Mouse (Mus musculus): ENCODE results near the gene Tnfaip2.

The Tnfaip2 gene

DNA sequence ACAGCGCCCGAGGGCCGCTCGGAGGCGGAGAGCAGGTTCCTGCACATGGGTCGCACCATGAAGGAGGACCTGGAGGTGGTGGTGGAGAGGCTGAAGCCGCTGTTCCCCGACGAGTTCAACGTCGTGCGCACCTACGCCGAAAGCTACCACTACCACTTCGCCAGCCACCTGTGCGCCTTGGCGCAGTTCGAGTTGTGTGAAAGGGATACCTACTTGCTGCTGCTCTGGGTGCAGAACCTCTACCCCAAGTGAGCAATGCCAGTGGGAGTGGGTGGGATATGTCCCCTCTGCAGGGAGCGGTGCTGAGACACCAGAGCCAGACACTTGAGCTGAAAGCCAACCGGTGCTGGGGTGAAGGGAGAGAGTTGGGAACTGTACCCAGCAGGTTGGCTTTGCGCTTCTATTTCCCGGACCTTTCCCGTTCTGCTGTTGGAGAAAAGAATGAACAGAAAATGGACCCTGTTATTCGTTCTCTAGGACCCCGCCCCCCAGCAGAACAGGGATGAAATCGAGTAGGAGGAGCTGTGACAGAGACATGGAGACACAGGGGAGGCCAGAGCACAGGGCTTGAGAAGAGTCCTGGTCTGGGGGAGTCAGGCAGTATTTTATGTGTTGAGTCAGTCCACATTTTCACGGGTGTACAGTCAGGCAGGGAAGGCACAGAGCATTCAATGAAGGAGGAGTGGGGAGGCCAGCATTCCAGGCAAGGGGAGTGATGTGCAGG is 3.8 kb downstream of the Tnfaip2 start:
- no peak for DNase-seq (ENCODE audit: low read depth, low spot score)

GRCm38 (mm10) chr12:111446745-111447144 is 4.5 kb downstream of the Tnfaip2 start:
- no peak for DNase-seq (ENCODE audit: low read depth, low spot score)

GRCm38 (mm10) chr12:111447350-111447749 is 5.1 kb downstream of the Tnfaip2 start:
- DNase-seq (ENCODE audit: low read depth, low spot score): no peak

- DNase-seq (ENCODE audit: low read depth, low spot score): no peak
These were observed 5.9 kb downstream of the Tnfaip2 start for GRCm38 (mm10) chr12:111447898-111448760.

- DNase-seq (ENCODE audit: low read depth, low spot score): no peak
These were observed 6.8 kb downstream of the Tnfaip2 start for GRCm38 (mm10) chr12:111448931-111449705.

DNA sequence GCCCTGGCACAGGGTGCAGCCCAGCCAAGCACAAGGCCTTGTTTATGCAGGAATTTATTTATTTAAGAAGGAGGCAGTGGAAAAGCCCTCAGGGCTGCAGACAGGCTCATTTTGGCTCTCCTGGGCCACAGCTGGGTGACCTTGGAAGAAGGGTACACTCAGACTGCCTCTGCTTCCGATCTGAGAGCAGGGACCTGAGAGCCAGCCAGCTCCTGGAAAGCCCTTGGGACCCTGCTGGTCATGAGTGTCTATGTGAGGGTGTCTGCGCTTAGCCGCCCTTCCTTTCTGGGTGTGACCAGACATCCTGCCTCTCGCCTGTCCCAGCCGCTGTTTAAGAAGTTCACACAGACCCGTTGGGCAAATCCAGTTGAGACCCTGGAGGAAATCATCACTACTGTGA is 8.1 kb downstream of the Tnfaip2 start:
- DNase-seq (ENCODE audit: low read depth, low spot score): no peak

DNA sequence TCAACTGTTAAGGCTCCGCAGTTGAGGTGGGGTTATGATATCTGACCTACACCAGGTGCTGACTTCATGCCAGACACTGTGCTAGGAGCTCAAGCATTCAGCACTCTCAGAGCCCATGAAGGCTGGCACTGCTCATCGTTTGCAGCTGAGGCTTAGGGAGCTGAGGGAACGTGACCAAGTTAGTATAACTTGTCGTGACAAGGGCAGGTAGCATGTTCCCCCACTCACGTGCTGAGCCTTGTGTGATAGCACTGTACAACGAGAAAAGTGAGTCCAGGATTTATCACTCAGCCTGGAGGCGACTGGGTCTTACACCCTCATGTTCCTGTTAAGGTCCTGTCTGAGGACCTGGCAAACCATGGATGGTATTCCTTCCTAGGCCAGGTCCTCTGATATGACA is 9.3 kb downstream of the Tnfaip2 start:
- DNase-seq (ENCODE audit: low read depth, low spot score): no peak

DNA sequence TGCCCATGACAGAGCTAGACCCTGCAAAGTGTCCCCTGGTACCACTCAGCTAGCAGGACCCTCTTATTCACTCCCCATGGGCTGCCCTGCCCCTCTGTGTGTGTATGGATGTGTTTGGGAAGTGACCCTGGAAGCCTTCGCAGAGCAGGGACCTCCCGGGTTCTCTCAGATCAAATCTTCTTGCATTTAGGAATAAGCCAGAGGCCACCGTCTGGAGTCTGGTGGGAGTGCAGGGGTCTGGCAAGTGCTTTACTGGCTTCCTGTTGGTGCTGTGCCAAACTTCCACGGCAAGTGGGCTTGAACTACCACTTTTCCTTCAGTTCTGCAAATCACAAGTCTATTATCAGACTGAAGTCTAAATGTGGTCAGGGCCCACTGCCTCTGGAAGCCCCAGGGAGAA is 11.8 kb downstream of the Tnfaip2 start:
- DNase-seq (ENCODE audit: low read depth, low spot score): no peak

DNA sequence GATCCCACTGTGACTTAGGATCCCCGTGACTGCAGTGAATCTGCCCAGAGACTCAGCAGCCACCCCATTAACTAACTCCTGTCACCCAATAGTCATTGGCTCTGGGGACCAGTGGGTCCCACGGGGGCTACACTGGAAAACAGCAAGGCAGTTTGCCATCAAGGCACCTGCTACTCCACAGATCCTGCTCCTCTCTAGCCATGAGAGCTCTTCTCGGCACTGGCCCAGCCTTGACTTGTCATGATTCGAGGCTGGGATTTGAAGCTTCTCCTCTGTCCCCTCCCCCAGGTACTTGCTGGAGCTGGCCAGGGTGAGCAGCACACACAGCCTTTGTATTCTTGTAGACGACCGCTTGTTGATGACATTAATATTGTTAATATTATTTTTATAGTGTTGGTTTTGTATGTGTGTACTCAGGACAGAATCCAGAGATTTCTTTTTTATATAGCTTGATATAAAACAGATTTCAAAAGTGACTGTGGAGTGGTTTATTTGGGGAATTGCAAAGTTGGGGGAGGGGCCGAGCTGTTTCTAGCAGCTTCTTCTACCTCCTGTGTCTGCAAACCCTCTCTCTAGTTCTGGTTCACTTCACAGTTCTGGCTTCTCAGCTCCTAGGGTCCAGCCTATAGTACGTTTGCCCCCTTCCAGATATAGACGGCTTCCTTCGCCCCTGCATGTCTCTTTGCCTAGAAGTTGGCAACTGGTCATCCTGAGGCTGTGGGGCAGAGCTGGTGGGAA is 12.4 kb downstream of the Tnfaip2 start:
- no peak for DNase-seq (ENCODE audit: low read depth, low spot score)

GRCm38 (mm10) chr12:111455311-111455846 is 13.1 kb downstream of the Tnfaip2 start:
- no peak for DNase-seq (ENCODE audit: low read depth, low spot score)

DNA sequence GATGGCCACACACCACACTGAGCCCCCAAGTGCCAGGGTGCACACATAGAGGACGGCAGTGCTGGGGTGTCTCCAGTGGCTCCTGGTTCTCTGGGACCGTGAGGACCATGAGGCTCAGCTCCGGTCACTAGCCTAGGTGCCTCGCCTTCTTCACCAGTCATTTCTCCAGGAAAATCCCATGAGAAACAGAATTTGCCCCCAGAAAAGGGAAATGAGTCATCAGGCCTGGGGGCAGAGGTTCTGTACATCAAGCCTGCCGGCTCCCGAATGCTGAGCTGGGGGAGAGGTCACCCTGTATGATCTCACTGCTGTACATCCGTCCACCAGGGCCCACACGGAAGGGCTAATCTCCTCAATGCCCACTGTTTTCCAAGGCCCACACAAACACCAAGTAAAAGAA is 13.6 kb downstream of the Tnfaip2 start:
- DNase-seq (ENCODE audit: low read depth, low spot score): no peak

- DNase-seq (ENCODE audit: low read depth, low spot score): no peak
These were observed 15.5 kb downstream of the Tnfaip2 start for GRCm38 (mm10) chr12:111457742-111458141.

- no peak for DNase-seq (ENCODE audit: low read depth, low spot score)
These were observed 21.3 kb downstream of the Tnfaip2 start for GRCm38 (mm10) chr12:111463570-111463969.

DNA sequence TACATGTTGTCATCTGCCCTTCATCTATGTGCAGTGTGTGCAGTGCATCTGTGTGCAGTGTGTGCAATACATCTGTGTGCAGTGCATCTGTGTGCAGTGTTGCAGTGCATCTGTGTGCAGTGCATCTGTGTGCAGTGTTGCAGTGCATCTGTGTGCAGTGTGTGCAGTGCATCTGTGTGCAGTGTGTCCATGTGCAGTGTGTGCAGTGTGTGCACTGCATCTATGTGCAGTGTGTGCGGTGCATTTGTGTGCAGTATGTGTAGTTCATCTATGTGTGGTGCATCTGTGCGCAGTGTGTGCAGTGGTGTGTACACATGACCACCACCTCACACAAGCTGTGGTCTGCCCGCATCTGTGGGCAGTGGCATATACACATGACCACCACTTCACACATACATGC is 24.1 kb downstream of the Tnfaip2 start:
- DNase-seq (ENCODE audit: low read depth, low spot score): no peak

- DNase-seq (ENCODE audit: low read depth, low spot score): no peak
These were observed 25.9 kb downstream of the Tnfaip2 start for GRCm38 (mm10) chr12:111468206-111468605.

GRCm38 (mm10) chr12:111469507-111469906 is 27.2 kb downstream of the Tnfaip2 start:
- peak; percentile 68 for DNase-seq (ENCODE audit: low read depth, low spot score)

DNA sequence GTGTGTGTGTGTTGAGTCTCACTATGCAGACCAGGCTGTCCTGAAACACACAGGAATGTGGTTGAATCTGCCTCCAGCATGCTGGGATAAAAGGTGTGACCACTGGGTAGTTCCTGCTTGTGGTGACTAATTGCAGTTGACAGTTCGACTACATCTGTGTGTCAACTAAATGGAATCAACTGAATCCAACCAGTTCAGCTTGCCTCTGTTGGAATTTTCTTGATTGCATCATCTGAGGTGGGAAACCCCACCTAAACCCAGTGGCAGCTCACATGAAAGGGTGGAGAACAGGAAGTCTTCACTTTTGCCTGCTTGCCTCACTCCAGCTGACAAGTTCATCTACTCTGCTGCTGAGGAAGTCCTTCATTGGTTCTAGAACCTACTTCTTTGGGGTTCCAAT is 28.9 kb downstream of the Tnfaip2 start:
- no peak for DNase-seq (ENCODE audit: low read depth, low spot score)

- DNase-seq (ENCODE audit: low read depth, low spot score): no peak
These were observed 29.5 kb downstream of the Tnfaip2 start for GRCm38 (mm10) chr12:111471721-111472120.

DNA sequence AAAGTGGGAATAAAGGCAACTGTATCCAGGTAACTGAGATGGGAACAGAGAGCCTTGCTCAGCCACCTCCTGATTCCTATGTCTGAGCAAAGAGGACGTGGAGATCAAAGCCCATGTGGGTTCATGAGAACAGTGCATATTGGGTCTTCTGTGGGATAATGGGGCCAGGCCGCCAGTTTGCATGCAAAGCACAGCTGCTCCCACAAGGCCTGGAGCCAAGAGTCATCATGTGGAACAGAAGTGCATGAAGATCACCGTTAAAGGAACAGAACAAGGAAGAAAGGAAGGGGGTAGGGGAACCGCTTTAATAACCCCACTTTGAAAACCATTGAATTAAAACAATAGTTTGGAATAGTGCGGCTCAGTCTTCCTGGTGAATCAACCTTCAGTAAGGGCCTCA is 30.6 kb downstream of the Tnfaip2 start:
- no peak for DNase-seq (ENCODE audit: low read depth, low spot score)

DNA sequence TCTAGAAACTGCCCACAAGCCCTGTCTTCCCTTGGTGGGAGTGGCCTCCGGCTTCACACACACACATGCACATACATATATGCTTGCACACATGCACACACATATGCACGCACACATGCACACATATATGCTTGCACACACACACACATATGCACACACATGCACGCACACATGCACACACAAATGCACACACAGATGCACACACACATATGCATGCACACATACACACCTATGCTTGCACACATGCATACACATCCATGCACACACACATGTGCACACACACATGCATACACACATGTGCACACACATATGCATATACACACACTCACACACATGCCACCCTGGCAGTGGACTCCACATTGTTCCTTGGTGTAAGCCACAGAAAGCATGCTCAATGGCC is 32.1 kb downstream of the Tnfaip2 start:
- DNase-seq (ENCODE audit: low read depth, low spot score): no peak

Measured in CD4-positive, CD25-positive, alpha-beta regulatory T cell, adult 2 months (primary cell).